Mouse (Mus musculus) frontal cortex, postnatal 14 days (tissue): ENCODE results near the gene Cacna1a.

ENCODE experiments used
- DNase-seq, 2 experiments: peaks; one replicate each; pipeline ENCODE4 v3.0.0; 2022; ENCODE audit warnings: low spot score in 2 of 2

The Cacna1a gene

DNA sequence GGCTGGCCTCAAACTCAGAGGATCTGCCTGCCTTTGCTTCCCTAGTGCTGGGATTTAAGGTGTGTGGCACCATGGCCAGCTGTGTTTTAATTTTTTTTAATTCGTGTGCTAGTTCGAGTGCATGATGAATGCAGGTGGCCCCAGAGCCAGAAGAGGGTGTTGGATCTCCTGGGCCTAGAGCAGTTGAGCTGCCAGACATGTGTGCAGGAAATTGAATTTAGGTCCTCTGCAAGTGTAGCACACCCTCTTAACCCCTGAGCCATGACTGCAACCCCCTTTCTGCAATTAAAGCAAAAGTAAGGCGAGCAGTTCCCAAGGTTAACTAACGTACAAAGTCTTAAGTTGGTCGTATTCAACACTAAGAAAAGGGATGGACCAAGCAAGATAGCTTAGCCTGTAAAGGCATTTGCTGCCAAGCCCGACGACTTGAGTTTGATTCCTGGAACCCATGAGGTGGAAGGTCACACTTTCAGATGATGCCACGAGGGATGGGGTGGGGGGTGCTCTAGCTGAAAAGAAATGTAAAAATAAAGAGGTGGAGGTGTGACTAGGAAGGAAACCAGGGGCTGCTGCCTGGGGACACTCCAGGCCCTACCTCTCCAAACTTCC lies 249.8 kb downstream of the Cacna1a start:
- no peak for DNase-seq

DNA sequence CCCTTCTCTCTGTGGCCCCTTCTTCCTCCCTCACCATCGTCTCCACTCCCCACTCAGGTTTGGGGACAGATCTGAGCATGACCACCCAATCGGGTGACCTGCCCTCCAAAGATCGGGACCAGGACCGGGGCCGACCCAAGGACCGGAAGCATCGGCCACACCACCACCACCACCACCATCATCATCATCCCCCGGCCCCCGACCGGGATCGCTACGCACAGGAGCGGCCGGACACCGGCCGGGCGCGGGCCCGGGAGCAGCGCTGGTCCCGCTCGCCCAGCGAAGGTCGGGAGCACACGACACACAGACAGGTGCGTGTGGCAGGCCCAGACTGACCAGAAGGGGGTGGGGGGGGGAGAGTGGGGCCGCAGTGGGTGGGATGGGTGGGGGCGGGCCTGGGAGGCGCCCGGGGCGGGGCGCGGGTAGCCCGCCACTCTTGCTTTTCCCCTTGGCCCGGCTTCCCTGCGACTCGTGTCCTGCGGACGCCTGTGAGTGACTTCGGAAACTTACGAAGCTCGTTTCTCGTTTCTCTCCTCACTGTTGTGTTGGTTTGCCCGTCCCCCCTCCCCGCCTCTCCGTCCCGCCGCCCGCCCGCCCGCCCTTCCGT lies 250.4 kb downstream of the Cacna1a start:
- no peak for DNase-seq

DNA sequence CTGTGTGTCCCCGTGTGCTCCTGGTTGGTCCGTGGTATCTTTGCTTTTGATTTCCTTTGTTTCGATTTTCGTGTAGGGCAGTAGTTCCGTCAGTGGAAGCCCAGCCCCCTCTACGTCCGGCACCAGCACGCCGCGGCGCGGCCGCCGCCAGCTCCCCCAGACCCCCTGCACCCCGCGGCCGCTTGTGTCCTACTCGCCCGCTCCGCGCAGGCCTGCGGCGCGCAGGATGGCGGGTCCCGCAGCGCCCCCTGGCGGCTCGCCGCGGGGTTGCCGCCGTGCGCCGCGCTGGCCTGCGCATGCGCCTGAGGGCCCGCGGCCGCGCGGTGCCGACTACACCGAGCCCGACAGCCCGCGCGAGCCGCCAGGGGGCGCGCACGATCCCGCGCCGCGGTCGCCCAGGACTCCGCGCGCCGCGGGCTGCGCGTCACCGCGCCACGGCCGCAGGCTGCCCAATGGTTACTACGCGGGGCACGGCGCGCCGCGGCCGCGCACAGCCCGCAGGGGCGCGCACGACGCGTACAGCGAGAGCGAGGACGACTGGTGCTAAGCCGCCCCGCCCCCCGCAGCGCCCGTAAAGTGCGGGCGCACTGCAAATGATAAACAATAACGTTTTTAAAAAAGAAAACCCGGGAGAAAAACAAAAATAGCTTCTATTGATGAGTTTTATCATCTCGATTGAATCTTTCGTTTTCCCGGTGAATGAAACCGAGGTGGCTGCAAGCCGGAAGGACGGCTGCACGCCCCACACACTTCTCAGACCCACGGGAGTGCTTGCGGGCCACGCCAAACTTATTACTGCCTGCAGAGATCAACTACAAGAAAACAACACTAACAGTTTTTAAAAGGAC lies 251.1 kb downstream of the Cacna1a start:
- DNase-seq = peak; percentile 82 to 84

DNA sequence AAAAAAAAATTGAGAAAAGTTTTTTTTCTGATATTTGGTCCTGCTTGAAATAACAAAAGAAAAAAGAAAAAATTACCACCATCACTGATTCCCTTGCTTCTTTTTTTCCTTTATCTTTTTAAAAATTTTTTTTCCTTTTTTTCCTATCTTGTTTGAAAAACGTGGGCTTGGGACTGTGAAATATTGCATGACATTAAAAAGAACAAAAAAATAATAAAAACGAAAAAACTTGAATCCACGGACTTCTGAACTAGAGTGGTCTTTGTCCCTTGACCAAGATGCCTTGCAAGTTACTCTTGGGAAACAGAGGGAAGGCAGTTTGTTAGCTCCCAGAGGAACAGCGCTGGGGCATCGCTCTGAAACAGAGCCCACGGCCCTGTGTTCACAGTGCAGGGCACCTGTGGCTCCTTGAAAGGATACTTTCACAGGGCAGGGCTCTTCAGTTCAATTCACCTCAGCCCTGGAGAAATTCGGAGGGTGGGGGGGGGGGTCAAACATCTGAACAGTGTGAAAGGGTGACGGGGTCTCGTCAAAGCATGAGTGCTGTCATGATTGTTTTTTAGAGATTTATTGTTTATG lies 251.9 kb downstream of the Cacna1a start:
- DNase-seq = no peak

DNA sequence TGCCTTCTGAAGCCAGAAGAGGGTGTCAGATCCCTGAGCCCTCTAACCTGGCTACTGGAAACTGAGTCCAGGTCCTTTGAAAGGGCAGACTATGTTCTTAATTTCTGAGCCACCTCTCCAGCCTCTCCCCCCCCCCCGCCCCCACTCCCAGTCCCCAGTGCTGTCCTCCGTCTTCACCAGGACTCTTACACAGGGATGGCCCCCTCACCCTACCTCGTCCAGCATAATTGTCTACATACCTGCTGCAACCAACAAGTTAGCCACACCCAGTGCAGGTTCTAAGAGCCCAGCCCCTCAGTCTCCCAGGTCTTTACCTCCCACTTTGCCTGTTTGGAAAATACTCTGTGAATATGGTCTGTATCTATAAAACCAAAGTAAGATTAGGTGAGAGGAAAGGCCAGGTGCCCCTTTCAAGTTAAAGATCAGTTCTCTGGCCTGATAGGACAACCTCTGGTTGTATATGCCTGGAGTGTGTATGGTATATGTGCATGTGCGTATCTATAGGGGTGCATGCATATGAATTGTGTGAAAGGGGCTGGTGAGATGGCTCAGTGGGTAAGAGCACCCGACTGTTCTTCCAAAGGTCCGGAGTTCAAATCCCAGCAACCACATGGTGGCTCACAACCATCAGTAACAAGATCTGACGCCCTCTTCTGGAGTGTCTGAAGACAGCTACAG lies 252.5 kb downstream of the Cacna1a start:
- no peak for DNase-seq

DNA sequence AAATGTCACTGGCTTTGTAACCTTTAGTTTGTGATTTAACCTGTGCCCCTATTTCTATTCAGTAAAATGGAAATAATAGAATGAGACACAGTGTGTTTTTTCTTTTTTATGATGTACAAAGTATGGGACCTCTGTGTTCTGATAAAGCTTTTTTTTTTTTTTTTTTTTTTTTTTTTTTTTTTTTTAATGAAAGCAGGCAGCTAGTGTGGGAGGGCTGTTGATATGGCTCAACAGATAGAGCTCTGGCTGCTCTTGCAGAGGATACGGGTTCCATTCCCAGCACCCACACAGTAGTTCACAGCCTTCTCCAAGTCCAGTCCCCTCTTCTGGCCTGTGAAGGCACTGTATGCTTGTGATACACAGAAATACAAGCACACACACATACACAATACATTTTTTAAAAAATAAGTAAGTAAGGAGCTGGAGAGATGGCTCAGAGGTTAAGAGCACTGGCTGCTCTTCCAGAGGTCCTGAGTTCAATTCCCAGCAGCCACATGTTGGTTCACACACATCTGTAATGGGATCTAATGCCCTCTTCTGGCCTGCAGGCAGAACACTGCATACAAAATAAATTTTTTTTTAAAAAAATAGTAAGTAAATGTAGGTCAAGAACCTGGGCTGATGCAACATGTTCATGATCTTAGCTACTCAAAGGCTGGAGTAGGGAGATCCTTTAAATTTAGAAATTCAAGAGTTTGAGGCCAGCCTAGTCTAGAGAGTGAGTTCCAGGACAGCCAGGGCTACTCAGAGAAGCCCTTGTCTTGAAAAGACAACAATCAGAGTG lies 253.5 kb downstream of the Cacna1a start:
- DNase-seq = no peak

DNA sequence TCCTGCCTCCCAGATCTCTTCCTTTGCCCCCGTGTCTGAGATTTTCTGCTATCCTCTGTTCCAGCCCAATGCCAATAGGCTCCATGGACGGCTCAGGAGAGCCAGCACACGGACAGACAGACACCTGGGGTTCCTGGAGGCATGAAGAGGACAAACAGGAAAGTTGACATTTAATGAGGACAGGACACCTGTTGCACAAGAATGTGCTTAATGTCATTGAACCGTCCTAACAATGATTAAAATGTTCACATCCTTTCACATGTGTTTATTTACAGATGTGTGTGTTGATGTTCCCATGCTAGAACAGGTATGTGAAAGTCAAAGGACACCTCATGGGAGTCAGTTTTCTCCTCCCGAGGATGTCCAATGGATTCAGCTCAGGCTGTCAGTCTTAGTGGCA lies 254.8 kb downstream of the Cacna1a start:
- no peak for DNase-seq

DNA sequence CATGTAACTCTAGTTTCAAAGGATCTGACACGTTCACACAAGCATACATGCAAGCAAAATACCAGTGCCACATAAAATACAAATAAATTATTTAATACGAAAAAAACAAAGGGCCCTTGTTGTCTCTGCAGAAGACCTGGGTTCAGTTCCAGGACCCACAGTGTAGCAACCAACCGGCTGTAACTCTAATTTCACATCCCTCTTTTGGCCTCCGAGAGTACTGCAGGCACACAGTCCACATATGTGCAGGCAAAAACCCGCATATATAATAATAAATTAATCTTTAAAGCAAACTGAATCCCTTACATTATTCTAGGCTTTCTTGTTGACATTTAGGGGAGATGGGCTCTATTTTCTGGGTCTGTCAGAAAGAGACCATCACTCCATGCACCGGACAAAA lies 258.6 kb downstream of the Cacna1a start:
- DNase-seq = no peak

DNA sequence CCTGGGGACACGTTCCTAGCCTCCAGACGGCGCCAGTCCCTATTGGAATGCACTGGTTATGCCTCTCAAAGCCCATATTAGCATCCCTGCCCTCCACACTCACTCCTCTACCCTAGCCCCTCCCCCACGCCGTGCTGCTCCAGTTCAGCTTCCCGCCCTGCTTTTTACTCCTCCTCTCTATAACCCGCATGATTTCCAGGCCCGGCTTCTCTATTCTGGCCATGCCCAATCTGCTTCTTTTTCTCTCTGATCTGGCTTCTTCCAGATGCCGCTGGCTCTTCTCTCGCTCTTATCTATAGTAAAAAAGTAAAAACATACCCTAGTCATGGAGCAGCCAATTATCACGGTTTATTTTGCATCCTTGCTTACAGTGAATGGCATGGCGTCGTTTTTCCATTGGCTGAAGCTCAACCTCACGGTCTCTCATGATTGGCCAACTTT lies 259.2 kb downstream of the Cacna1a start:
- DNase-seq = no peak

DNA sequence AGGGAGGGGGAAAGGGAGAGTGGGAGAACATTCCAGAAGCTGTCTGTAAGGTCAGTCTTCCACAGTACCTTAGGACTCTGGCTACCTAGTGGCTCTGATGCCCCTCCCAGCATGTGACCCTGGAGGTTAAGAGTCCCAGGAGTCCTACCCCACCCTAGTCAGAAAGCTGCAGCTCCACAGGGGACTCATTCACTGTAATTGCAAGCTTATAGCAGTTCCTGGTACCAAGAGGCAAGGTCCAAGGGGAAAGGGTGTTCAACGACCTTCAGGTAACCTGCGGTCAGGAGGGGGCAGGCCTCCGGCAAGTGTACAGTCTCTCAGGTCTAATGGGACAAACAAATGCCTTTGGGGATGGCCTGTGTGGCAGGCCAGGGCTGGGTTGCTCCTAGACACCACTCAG lies 262.0 kb downstream of the Cacna1a start:
- DNase-seq = no peak

DNA sequence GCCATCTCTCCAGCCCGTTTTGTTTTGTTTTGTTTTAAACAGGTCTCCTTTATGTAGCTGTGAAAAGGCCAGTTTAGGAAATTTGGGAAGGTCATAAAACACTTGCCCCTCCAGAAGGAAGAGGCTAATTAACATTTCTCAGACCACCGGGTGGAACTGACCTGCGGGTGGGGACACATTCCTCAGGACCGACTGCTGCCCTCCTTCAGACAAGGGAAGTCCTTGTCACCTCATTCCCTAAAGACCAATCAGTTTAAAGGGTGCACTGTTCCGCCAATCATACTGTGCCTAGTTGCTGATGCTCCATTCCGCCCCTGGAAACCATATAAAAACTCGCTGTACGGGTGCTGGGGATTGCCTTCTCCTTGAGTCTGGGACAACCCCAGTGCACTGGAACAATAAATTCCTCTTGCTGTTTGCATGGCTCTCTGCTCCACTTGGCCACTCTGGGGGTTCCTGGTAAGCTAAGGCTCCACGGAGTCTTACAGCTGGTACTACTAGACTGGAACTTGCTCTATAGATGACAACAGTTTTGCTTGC lies 264.9 kb downstream of the Cacna1a start:
- no peak for DNase-seq

DNA sequence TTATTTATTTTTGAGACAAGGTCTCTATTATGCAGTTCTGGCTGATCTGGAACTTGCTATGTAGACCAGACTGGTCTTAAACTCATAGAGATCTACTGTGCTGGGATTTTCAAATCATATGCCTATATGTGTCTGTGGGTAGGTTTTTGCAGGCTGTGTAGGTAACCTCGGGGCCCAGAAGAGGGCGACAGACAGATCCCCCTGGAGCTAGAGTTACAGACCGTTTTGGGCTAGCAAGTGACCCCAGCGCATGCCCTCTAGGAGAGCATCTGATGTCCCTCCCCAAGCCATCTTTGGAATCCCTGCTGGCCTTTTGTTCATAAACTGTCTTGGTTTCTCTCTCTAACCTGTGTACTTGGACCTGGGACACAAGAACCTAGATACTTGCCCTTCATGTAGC lies 266.4 kb downstream of the Cacna1a start:
- DNase-seq = no peak

DNA sequence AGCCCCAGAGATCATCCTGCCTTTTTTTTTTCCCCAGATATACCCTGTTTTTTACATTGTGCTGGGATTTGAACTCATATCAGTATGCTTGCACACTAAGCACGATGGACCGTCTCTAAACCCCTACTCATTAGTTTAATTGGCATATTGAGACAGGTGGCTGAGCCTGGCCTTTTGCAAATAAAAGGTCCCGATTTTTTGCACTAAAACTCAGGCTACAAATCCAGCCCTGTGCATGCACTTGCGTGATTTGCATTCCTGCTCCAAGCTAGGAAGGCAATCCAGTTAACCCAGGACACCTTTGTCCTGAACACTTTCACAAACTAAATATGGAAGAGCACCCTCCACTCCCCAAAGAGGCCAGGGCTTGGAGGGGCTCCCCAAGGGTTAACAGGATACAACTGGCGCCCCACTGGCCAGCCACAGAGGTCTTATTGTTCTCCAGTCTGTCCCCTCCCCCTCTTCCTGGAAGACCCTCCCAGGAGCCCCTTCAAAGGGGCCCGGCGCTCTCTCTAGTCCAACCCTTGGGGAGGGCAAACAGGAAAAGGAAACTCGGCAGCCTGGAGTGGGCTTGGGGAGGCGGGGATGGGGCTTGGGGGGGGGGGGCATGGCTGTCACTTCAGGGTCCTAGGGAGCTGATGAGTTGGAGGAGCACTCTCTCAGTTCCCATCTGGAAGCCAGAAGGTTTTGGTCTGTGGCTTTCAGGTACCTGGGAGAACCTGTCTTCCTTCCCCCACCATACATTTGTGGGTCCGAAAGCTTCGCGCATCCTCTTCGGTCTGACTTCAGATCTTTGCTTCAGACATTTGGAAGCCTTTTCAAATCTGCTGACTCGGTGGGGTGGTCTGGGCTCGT lies 267.3 kb downstream of the Cacna1a start:
- no peak for DNase-seq

DNA sequence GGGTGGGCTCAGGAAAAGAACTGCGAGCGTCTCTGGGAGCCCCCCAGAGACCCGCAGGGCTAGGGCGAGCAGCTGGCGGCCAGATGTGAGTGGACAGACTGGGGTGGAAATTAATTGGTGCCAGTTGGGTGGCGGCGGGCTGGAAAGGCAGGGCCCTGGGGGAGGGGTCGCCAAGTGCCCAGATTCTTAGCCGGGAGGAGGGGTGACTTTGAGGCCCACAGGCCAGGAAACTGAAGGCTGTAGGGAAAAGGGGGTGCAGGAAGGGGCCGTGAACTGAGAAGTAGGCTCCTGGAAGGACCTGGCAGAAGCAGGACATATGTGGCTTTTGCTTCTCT lies 267.9 kb downstream of the Cacna1a start:
- no peak for DNase-seq

DNA sequence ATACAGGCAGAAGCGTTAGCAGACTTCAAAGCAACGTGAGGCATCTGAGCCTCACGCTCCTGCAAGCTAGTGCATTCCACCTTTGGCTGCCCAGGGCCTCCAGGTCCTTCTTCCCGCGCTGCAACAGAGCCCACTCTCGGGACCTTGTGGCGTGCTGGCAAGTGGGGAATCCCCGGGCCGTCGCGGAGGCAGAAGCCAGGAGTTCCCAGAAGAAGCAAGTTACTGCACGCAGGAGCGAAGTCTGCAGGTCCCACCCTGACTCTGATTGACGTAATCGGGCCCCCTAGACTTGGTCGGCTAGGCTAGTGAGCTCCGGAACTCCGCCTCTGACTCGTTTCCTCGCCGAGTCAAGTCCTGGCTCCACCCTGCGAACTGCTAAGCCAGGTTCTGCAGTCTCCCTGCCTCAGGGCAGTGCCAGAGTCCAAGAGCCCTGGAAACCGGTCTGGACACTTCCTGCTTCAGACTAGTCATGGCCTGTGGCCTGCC lies 268.4 kb downstream of the Cacna1a start:
- DNase-seq = no peak

DNA sequence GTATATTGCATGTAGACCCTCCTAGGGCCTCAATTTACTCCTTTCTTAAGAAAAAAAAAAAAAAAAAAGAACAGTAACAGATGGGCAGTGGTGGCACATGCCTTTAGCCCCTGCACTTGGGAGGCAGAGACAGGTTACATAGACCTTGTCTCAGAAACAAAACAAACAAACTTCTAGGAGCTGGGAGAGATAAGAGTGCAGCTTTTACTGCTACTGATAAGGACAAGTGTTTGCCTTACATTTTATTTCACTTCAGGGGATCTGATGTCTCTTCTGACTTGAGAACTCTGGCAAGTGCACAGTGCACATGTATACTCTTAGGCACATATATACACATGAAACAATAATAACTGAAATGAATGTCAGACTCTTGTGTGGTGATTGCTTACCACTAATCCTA lies 269.0 kb downstream of the Cacna1a start:
- no peak for DNase-seq

DNA sequence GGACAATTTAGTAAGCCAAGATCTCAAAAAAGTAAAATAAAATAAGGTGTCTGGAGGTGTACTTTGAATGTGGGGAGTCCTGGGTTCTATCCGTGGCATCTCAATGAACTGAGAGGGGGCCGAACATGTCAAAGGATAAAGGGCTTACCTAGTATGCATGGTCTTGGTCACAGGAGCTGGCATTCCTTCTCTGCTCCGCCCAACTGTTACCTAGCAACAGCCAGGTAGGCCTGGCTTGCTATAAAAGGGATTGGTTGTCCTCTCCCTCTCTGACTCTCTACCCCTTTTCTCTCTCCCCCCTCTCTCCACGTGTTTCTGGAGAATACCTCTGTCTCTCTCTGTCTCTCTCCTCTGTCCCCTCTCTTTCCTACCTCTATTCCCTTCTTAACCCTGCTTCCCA lies 269.4 kb downstream of the Cacna1a start:
- DNase-seq = no peak

DNA sequence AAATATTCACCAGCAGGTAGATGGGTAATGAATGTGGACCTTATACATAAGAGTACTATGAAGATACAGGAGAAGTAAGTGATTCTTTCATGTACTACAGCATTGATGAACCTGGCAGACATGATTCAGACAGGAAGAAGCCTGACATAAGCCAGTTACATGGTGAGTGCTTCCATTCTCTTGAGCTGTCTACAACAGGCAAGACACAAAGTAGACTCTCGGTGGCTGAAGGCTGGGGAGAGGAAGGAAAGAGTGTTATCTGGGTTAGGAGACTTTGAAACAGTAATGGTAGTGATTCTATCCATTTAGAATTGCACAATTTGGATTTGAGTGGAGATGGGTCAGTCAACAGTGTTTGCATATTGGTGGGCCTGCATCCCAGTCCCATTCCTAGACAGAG lies 270.7 kb downstream of the Cacna1a start:
- DNase-seq = no peak

DNA sequence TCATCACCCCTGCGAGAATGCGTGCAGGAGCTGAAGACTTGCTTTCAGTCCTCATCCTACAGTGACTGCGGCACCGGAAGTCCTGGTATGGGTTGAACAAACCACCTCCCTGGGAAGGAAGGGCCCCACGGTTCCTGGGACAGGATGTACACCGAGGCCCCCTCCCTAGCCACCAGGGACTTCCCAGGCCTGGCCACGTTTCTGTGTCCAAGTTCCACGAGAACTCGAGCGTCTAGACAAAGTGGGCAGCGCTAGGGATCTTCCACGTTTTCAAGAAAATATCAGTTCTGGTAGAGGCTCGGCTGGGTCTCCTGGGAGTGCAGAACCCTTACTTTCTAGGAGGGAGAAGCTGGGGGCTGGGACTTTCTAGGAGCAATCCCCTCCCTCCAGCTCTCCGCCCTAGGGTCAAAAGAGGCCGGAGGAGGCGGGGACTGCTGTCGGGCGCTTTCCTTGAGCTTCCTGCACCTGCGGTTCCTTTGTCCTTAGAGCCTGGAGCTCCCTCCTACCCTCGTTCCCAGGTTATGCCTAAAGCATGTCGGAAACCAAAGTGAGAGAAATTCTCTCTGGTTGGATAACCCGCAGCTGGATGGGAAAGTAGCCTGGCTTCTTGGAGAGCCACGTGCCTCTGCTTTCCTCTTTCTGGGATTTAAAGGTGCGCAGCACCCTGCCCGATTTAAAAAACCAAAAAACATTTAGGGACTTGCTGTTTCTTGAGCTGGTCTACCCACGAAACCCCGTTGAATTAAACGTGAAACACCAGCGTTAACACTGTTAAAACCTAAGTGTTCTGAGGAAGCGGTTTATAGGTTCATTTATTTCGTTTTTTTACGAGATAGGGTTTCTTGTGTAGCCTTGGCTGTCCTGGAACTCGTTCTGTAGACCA lies 271.9 kb downstream of the Cacna1a start:
- DNase-seq = no peak
